Mouse (Mus musculus) heart, postnatal 10 days (tissue): ENCODE results near the gene Tdrd5. TPM values are rescaled to one million over a fixed set of nuclear protein-coding genes. Genes with fewer than 3 reads are reported as not detected.

Experiments used
- total RNA-seq, 2 experiments: library from RNA; stranded (reverse); gene quantifications; 2 replicates each; pipeline ENCODE4 v1.2.3; 2021

Gene Tdrd5
- total RNA-seq, 2 experiments from 2014 or later = 0.22 to 0.50 TPM

Other genes with a start within 250 kb of the Tdrd5 start
- gene Fam163a, start 98.6 kb downstream of the Tdrd5 start, total RNA-seq = under 1 TPM; 0.17 TPM
- gene Nphs2, start 7.1 kb upstream of the Tdrd5 start, total RNA-seq = under 1 TPM in 1 of 2 experiments, not detected in 1; 0.19 TPM
- 100 to 1,000 TPM; 508 to 514 TPM for gene Gm2000, start 62.4 kb upstream of the Tdrd5 start, total RNA-seq
- under 1 TPM in 1 of 2 experiments, not detected in 1; 0.12 TPM for gene Axdnd1, start 117.5 kb upstream of the Tdrd5 start, total RNA-seq
- gene Soat1, start 170.7 kb upstream of the Tdrd5 start, total RNA-seq = 10 to 100 TPM; 22.2 to 29.6 TPM
- gene Gm10031, start 220.3 kb upstream of the Tdrd5 start, total RNA-seq = 10 to 100 TPM; 43.1 to 45.6 TPM